Mouse (Mus musculus): ENCODE measurements around the gene Ndufaf2.

The Ndufaf2 gene

DNA sequence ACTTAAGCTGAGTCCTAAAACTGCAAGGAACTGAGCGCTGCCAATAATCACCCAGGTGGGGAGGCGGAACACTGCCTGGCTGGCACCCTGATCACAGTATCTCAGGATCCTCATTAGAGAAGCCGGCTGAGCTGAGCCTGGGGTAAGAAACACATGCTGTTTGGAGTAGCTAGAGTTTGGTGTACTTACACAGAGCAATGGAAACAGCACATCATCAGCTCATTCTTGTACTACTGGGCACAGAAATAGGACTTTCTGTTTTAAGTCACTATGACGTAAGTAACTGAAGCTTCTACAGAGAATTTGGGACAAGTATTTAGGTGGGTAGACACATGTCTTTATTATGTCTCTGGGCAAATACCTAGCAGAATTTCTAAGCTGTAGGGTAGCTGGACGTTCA is 72.4 kb downstream of the Ndufaf2 start:
- DNase-seq (ENCODE audit: low spot score): no peak

DNA sequence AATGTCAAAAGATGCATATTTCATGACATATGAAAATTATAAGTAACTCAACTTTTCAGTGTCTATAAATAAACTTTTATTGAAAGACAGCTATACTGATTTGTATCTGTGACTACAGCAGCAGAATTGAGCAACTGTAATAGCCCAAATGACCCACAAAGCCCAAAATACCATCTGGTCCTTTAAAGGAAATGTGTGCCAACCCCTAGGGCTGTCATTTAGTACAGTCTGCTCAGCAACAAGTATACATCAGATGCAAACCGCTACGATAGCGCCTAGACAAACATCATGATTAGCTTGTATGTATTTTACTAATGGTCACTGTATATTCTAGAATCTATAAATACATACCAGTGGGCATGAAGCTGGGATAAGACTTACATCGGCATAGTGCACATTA is 74.3 kb downstream of the Ndufaf2 start:
- DNase-seq (ENCODE audit: low spot score): no peak

DNA sequence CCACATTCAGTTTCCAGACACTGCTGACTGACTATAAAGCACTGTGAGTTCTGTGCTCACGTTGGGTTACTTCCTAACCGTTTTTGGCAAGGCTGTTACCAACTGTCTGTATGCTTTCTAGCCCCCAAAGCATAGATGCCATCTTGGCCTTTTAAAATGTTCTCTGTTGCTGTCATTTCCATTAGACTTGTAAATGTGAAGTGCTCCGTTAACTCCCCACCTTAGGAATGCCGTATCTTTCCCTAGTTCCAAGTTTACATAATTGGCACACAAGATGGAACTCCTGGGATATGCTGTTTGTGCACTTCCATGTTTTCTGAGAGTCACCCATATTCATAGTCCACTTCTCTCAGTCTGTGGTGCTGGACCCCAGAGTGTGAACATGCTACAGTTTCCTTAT is 80.5 kb downstream of the Ndufaf2 start:
- DNase-seq (ENCODE audit: low spot score): no peak

DNA sequence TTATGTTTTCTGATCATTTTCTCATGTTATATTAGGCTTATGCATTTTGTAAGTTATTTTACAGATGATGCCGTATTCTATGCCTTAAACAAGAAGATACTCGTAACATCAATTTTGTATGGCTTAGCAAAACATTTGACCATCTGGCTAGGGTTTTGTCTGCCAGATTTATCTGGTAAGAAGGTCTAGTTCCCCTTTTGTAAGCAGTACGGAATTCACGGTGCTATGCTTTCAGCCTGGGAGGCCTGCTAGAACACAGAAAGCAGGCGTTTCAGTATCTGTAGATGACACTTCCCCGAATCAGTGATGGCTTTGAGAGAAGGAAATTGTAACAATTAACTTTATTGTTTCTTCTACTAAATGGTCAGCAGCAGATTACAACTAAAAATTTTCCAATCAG is 80.9 kb downstream of the Ndufaf2 start:
- no peak for DNase-seq (ENCODE audit: low spot score)

DNA sequence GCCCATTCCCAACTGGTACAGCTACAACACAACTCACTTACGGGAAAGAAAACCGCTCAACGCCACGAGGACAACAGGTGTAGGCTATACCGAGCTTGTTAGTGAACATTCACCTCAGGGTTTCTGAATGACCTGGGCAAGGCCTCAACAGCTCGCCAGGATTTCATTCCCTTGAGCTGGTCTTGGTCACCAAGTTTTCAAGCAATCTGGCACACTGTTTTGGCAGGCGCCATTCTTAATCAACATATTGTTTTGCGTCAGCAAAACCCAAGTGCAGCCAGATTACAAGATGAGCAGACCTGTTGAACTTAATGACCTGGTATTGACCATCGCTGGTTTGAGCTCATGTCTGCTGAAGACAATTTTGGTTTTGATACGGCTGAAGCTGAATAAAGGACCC is 88.3 kb downstream of the Ndufaf2 start:
- no peak for DNase-seq (ENCODE audit: low spot score)

DNA sequence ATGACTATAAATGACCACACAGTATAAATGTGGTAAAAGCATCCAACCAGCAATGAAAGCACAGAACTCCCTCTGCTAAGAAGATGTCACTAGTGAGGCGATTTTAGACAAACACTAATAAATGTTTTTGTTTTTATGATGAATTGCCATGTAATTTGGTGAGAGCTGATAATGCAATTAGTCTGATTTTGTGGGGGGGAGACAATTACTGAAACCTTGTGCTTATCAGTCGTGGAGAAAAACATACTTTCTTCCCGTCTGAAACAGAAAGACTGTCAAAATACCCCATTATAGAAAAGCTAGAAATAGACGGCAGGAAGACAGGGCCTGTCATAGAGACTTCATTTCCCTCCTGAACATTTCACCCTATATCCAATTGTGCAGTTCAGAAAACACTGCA is 89.3 kb downstream of the Ndufaf2 start:
- DNase-seq (ENCODE audit: low spot score): no peak

DNA sequence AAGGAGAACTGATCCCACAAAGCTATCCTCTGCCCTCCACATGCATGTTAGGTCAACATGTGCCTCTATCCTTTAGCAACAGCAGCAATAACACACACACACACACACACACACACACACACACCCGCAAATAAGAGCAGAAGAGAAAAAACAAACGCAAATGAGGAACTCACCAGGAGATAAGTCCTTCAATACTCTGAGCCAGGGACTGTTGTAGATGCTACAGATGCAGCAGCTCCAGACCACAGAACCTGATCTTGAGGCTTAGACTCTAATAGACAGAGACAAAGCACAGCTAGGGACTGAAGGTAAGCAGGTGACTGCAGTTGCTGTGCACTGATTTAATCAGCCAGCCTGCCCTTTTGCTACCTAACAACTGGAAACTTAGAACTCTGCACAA is 92.4 kb downstream of the Ndufaf2 start:
- no peak for DNase-seq (ENCODE audit: low spot score)

DNA sequence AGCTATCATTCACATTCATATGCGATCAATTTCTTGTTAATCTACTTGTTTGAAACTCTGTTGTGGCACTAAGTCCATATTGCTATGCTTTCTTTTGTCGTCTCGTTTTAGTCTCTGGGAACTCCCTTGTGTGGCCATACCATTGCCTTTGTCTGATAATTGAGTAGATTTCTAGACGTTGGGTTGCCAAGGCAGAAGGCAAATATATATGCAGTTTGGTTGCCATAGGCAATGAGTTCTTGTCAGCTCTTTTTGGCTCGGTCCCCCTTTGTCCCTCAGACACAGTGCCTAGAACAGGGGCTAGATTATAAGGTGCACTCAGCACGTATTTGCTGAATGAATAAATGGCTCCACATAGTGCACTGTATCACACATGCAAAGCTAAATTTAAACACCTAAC is 94.1 kb downstream of the Ndufaf2 start:
- no peak for DNase-seq (ENCODE audit: low spot score)

DNA sequence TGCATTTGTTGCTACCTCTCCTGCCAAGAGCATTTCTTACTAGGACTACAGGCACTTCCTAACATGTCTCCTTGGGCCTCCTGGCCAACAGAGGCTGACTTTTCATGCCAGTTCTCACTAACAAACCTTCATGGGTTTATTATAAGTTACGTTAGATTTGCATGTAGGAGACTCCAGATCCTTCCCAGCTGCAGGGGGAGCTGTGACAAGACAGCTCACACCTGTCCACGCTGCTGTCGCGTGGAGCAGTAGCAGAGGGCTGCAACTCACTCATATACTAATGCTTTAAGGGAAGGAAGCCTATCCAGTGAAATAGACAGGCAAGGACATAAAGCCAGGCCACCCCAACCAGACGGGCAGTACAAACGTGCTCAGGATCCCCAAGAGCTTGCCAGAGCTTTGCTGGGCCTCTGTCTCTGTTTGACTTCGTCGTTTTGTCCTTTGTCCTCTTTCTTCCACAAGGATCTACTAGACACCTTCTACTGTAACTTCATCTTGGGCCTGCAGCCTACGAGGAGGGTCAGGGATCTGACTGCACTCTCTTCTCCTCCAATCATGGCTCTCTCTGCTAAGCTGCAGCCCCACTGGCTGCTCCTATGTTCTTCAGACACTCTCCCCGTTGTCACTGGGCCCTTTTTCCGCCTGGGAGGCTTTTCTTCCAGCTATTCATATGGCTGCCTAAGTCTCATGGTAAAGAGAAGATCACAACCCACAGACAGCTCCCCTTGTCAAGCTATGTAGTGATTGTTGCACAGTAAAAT is 94.9 kb downstream of the Ndufaf2 start:
- DNase-seq (ENCODE audit: low spot score): no peak

DNA sequence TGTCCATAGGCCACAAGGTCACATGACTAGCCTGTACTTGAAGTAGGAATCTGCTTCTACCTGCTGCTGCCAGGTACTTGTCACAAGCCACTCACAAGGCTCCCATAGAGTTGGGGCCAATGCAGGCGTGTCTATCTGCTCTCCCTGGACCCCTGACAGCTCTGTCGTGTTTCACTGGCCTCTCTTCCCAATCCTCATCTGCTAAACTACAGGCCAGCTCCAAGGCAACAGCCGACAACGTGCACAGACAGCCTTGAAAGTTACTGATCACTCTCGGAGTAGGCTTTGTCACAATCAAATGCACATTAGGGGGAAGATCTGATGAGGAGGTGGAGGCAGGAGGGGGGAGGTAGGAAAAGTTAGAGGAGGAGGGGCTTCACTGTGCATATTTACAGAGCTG is 95.5 kb downstream of the Ndufaf2 start:
- no peak for DNase-seq (ENCODE audit: low spot score)

DNA sequence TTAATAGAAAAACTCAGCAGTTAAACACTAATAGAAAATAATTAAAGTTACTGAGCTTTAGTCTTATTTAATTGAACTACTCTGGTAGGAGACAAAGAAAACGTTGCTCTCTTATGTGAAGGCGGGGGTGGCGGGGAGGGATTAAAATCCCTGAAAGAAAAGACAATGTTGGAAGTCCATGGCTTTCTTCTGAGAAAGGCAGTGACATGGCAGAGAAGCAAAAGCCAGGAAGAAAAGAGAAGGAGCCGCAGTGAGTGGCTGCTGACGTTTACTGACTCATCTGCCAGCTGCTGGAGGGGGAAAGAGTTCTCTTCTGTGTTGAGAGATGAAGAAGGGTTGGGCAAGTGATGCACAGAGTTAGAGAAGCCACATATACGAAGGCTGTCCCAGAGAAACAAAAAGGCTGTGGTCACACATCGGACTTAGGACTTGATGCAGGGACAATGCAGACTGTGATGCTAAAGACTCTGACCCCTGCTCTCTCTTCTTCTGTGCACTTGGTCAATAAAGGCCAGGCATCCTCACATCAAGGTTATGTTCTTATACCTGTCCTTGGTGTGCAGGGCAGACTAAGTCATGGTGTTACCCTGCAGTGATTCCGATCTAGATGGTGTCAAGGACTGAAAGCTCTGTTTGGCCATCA is 97.4 kb downstream of the Ndufaf2 start:
- DNase-seq (ENCODE audit: low spot score): no peak

DNA sequence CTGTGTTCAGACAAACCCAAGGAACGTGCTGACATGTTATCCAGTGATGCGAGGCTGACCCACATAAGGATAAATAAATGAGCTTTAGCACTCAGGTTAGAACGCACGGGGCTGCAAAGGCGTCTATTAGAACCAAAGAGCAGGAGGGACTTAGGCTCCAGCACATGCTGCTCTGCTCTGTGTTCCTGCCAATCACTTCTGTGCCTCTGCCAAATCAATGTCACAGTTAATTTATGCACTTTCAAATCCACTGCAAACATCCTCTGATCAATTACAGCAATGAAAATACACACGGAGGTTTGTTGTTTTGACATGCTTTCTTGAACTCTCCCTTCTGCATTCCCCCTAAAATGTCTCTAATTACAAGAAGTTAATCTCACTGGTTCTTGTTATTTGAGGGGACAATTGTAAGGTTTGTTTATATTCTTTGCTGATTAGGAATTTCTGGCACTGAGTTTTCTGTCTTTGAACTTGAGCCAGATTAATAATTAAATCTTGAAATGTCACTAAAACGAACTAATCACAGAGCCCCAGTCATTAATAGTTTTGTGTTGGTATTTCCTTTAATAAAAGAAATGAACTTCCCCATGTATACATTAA is 98.0 kb downstream of the Ndufaf2 start:
- DNase-seq (ENCODE audit: low spot score): no peak

DNA sequence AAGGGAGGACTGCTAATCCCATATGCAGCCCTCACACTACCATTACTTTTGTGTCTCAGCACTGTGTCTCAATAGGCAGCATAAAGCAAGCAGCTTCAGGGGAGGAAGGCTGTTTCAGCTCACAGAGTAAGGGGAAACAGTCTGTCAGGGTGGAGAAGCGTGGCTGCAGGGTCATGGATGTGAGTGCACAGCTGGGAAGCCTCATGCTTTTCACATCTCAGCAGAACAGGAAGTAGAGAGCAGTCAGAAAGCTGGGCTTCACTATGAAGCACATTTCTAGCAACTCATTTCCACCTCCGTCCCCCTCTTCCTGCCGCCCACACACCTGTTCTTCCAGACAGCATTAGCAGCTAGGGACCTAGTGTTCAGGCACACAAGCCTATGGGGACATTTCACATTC is 101.5 kb downstream of the Ndufaf2 start:
- DNase-seq (ENCODE audit: low spot score): no peak

DNA sequence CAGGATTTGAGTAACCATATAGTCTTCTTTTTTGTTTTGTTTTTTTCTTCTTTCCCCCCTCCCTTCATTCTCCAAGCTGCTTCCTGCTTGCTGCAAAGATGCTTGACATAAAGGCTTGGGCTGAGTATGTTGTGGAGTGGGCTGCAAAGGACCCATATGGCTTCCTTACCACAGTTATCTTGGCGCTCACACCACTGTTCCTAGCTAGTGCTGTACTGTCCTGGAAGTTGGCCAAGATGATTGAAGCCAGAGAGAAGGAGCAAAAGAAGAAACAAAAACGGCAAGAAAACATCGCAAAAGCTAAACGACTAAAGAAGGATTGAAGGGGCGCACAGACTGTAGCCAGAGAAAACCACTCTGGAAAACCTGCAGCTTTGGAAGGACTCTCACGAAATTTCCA is 111.1 kb downstream of the Ndufaf2 start:
- DNase-seq (ENCODE audit: low spot score): no peak

DNA sequence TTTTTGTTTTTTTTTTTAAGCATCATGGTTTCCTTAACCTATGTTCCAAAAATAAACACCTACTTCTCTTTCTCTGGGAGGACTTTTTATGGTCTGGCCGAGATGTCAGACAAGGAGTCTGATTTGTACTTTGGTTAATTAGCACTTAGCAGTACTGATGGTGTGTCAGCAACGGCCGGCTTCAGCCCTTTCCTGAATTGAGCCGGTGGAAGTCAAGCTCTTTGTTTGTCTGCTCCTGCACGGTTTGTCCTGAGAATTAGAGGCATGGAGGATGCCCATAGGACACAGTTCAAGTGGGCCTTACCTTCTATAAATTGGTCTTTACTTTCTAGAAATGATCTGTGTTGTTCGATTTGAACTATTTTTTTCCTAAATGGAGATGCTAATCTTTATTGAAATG is 111.5 kb downstream of the Ndufaf2 start:
- DNase-seq (ENCODE audit: low spot score): no peak

DNA sequence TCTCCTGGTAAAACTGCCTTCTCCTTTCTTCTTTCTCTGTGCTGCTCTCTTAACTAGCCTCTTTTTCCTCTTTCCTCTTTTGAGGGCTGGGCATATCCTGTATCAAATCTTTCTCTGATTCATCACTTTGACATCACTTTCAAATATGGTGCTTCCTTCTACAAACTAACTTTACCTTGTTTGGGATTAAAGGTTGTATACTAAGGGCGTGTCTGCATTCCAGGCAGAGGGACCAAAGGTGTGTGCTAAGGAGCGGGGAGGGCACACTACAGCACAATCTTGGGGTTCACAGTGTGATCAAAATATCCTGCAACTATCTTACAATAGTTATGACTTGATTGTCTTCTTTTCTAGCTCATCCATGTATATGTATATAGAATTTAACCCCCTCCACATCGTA is 112.4 kb downstream of the Ndufaf2 start:
- DNase-seq (ENCODE audit: low spot score): no peak

DNA sequence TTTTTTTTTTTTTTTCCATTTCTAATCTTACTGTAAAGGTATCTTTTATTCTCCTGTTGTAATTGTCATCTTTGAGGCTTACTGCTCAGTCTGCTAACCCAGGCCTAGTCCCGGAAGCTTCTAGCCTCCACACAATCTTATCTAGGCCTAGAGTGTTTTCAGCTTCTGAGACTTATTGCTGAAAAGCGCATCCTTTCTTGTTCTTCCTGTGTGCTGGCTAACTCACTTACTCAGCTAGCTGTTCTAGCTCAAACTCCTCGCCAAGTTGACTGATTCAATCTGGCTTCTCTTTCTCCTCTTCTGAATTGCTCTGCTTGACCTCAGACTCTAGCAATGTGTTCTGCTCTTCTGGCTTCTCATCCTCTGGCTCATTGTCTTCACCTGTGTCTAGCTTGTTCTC is 112.8 kb downstream of the Ndufaf2 start:
- no peak for DNase-seq (ENCODE audit: low spot score)

DNA sequence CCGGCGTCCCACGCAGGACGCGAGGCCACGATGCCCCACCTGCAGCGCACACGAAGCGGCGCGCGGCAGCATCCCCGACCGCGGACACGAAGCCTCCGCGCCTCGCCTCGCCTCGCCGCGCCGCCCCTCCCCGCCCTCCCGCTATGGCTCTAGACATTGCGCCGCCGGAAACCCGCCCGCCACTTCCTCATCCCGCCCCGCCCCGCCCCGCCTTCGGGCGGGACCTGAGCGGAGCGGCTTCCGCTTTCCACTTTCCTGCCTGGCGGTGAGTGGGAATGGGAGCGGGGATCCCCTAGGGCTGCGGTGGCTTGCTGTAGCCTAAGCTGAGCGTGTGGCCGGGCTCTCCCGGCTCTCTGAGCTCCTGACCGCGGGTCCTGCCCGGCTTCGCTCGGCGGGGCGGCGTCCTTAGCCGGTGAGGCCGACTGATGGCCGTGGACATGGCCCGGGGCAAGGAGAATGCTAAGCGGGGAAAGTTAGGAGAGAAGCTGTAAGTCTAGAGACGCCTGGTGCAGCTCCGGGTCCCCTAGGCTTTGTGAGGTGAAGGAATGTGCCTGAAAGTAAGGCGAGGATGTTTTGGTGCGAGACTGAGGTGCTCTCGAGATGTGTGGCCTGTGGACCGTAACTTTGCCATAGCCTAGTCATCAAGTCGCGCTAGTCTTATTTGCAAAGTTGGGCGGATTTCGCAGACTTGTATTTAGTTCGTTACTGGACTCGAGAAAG is 114.0 kb downstream of the Ndufaf2 start, which contains the start of gene Smim15:
Smim15 (plus strand) TSS at position 225 of the 720 bp plus-strand sequence.
- peak; percentile 82 for DNase-seq (ENCODE audit: low spot score)

DNA sequence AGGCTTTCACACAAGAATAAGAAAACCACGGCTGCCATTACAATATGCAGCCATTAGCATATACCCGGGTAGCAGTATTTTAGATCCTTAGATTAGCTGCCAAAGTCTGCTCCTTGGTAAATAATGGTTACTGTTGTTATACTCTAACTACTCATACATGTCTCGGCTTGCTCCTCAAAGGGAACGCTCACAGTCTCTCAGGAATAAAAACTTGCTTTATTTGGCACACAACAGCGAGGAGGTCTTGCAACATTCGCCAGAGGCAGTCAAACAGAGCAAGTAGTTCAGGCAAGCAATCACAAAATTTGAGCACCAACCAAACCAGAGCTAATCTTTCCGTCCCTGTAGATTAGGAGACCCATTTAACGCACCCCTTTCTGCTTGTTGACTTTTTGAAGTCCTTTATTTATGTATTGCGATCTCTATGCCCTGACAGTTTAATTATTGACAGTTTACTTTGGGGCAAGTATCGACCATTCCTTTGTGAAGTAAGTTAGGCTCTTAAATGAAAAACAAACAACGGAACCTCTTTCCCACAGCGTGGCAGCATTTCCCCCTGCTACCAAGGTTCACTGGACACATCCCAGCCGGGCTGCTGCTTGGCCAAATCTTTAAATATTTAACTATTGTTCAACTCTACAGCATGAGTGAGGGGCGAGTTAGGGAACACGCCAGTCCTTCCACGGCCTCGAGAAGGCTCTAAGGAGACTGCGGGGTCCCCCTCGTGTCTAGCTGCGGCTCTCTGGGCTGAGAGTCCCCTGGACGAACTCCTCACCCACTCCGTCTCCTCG is 114.8 kb downstream of the Ndufaf2 start:
- DNase-seq (ENCODE audit: low spot score): no peak

DNA sequence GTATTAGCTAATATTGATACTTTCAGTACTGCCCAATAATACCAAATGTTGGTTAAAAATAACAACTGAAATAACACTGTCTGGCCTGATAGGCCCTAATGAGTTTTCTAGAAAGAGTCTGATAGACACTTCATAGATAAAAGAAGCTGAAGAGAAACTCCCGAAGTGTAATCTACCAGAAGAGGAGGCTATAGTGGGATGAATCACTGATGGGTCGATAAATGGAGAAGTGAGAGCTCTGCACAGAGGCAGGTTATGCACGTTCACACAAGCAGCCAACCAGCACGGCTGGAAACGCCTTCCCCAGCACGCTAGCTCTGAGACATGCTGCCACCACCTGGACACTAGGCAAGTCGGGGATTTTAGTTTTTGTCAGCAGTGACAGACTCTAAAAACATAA is 117.1 kb downstream of the Ndufaf2 start:
- DNase-seq (ENCODE audit: low spot score): no peak

DNA sequence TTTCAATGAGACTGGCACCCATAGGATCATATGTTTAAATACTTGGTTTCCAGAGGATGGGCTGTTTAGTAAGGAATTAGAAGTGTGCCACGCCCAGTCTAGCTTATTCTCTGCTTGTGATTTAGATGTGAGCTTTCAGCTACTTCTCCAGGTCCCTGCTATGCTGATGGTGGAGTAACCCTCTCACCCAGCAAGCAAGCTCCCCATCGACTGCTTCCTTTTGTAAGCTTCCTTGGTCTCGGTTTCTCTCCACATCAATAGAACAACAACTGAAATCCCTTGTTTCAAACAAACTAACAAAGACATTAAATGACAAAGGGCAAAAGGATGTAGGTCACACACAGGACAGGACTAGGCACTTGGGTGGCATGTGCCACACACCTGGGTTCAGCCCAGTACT is 118.0 kb downstream of the Ndufaf2 start:
- no peak for DNase-seq (ENCODE audit: low spot score)

DNA sequence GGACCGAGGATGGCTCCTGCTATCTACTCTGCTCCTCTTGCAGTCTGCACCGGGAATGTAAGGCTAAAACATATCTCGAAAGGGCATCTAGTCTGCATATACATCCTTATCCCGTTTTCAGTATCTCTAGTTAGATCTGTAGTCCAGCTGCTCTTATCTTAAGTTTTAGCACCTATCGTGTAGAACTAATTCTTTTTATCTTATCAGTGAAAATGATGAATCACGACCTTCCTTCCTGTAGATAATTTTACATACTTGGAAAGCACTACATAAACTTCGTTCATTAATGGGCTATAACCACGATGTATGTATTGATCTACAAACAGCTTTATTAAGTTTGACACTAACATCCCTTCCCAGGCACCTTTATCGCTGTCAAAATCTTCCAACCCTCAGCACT is 118.5 kb downstream of the Ndufaf2 start:
- DNase-seq (ENCODE audit: low spot score): no peak
